Mouse (Mus musculus) hindlimb bud, embryonic 11.5 days (tissue): ENCODE measurements around the gene Ap5s1.

Source experiments
- DNase-seq: peaks from one replicate; pipeline ENCODE4 v3.0.0-alpha.2; 2012; ENCODE audit warnings: low read depth, low spot score; ENCODE audit errors: extremely low spot score

The Ap5s1 gene

DNA sequence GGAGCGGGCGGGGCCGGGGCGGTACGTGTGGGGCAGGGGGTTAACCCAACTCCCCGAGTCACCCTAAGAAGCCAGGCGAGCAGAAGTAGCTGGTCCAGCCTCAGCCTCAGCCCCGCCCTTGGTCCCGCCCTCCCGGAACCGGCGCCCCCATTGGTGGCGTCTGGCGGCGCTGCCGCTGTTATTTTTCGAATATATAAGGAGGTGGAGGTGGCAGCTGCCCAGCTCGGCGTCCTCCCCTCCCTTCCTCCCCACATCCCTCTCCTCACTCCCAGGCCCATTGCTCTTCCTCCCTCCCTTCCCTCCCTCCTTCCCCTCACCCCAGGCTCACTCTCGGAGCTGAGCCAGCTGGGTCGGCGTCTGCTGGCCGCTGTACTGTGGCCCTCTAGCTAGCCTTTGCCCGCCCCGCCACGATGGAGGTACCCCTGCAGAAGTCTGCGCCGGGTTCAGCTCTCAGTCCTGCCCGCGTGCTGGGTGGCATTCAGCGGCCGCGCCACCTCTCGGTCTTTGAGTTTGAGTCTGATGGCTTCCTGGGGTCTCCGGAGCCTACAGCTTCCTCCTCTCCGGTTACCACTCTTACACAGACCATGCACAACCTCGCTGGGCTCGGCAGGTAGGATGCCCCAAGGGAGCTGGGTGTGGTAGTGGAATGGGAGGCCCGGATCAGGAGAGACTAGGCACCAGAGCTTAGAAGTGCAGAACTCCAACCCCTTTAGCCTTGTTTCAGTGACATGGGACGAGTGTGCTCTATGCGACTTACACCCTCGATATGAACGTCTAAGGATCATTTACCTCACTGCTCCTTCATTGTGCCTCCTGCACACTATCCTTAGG is 19.9 kb upstream of the Ap5s1 start, which contains the start of the genes Cdc25b and Spef1:
TSS of gene Cdc25b (plus strand) at position 179 of the 831 bp plus-strand sequence.
TSS of gene Spef1 (minus strand) at position 512 of the 831 bp plus-strand sequence.
- DNase-seq, result no peak

DNA sequence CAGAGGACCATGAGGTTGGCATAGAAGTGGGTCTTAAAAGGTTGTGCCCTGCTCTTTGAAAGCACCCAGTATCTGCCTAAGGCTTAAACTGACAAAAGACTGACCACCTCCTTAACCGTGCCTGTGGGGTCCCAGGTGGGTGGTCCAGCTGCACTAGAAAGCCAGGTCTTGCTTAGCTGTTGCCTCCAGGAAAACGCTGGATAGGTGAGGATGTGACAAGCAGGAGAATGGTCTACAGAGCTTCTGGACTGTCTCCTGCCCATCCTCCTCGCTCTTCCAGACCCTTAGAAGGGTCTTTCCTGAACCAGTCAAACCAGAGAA is 19.3 kb upstream of the Ap5s1 start:
- no peak for DNase-seq

DNA sequence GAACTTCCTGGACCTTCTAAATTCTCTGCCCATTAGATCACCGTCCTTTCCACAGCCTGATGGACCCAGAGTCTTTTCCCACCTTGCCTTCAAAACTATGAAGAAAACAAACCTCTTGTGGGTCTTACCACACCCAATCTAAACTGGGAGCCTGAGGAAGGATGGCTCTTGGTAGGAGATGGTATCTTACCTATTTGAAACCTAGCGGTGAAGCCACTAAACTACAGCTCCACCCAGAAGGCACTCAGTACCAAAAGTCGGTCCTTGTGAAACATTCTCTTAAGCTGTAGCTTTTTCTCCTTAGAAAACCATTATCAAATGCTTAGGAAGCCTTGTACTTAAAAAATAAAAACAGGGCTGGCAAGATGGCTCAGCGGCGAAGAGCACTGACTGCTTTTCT is 18.6 kb upstream of the Ap5s1 start:
- DNase-seq, result no peak

DNA sequence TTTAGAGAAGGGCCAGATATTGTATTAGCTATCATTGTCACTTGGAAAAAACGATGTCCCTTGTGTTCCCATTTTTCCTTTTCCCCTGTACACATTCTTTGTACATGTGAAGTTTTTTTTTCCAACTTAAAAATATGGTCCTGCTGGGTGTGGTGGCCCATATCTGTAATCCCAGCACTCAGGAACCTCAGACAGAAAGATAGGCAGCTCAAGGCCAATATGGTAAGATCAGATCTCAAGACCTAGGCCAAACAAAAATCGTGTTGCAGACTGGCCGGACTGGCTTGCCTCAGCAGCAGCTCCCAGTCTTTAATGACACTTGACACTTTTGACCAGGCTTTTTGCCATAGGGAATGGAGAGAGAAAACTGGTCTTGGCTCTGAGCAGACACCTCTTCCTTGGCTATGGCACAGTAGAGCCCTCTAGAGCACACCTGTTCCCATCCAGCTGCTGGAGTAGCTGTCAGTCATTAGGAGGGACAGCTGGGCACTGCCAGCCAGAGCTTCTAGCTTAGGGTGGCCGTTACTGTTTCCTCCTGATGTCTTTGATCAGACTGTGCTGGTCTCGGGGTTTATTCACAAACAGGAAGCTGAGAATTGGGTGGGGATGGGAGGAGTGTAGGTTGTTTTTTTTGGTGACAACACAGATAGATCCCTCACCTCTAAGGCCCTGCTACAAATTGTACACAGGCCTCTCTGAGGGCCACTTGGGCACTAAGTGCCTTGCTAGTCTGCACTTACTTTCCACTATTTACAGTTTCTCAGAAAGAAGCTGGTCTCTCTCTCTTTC is 17.2 kb upstream of the Ap5s1 start:
- no peak for DNase-seq

DNA sequence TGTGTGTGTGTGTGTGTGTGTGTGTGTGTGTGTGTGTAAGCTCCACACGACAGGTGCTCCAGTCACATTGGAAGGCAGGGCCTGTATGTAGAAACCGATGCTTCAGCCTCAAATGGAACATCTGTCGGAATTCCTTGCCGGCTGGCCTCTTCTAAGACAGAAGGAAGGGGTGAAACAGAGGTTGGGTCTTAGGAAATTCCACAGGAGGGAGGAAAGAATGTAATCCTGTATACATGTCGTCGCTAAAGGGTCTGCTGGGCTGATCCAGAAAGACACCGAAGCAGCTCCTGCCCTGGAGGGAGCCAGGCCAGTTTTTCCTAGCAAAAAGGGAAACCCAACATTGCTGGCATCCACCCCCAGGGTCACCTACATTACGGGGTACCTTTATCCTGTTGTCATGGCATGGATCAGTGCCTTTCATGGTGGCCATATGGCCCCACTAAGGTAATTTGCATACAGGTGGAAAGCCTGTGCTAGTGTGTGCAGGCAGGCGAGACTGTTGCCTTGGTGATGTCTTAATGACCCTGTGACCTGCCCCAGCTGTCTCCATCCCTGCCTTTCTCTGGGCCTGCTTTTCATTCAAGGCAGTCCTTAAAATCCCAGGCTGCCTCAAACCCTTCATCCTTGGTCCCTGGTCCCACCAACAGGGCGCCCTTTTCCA is 16.4 kb upstream of the Ap5s1 start:
- no peak for DNase-seq

GRCm38 (mm10) chr2:131191005-131191390 is 15.9 kb upstream of the Ap5s1 start:
- no peak for DNase-seq

GRCm38 (mm10) chr2:131196606-131197316 is 10.1 kb upstream of the Ap5s1 start:
- no peak for DNase-seq

- no peak for DNase-seq
Measured at GRCm38 (mm10) chr2:131200710-131201109, 6.2 kb upstream of the Ap5s1 start.

- DNase-seq, result no peak
Measured at GRCm38 (mm10) chr2:131201262-131201661, 5.6 kb upstream of the Ap5s1 start.

DNA sequence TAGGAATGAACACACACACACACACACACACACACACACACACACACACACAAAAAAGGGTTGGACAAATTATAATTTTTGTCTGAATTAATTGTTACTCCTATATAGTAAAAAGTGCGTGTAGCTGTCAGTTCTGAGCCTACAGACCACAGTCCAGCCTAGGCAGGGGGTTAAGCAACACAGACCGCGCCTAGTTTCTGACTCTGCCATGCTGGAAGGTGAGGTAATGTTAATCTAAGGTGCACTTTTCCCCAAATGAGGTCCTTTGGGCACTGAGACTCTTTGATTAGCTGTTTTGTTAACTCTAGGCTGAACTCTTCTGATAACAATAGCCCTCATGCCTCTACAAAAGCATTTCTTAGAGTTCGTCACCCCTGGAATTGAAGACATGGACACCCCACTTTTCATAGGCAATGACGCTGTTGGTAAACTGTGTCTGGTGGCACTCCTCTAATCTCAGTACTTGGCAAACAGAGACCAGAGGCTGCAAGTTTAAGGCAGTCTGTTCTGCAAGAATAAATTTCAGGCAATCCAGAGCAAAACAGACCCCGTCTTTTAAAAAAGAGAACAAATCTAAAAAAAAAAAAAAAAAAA is 3.0 kb upstream of the Ap5s1 start:
- DNase-seq, result no peak

GRCm38 (mm10) chr2:131204410-131204981 is 2.4 kb upstream of the Ap5s1 start:
- DNase-seq, result no peak

- DNase-seq, result no peak
Measured at GRCm38 (mm10) chr2:131205521-131206182, 1.2 kb upstream of the Ap5s1 start.

DNA sequence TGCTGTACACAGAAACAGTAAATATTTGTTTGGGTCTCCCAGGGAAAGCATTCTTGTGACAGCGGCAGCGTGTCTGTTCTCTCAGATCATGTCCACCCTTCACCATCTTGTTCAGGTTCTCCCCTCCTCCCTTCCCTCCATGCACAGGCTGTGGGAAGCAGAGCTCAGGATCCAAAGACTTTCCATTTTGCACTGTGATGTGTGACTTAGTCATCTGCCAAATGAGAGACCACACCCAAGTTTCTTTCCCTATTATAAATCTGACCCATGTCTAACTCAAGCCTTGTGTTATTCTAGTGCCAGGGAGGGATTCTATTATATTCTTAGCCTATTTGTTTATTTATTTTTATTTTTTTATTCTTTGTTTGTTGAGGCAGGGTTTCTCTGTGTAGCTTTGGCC is 1.5 kb downstream of the Ap5s1 start:
- no peak for DNase-seq

DNA sequence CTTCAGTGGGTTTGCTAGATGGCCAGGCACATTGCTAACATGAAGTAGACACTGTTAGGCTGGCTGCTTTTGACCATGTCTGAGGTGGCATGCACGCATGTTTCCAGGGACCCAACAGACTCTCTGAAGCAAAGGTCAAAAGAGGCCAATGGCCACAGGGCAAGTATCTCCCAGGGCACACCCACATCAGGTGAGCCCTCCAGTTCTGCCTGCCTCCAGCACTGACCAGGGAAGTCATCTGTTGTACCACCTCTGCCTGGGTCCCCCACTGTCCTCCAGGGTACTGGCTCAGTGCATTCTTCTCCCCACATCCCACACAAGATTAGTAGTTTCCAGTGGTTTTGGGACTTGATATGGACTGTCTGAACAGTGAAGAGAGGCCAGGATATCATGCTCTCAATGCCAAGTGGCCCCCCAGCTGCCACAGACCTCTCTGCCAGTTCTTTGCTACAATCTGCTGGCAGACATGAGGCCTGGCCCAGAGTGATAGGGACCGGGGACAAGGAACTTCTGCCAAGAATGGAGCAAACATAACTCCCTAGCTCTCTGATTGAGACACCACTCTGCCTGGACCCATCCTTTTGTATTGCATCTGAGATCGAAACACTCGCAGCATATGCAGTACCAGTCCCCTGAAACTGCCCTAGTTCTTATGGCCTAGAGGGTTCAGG is 2.4 kb downstream of the Ap5s1 start:
- no peak for DNase-seq

DNA sequence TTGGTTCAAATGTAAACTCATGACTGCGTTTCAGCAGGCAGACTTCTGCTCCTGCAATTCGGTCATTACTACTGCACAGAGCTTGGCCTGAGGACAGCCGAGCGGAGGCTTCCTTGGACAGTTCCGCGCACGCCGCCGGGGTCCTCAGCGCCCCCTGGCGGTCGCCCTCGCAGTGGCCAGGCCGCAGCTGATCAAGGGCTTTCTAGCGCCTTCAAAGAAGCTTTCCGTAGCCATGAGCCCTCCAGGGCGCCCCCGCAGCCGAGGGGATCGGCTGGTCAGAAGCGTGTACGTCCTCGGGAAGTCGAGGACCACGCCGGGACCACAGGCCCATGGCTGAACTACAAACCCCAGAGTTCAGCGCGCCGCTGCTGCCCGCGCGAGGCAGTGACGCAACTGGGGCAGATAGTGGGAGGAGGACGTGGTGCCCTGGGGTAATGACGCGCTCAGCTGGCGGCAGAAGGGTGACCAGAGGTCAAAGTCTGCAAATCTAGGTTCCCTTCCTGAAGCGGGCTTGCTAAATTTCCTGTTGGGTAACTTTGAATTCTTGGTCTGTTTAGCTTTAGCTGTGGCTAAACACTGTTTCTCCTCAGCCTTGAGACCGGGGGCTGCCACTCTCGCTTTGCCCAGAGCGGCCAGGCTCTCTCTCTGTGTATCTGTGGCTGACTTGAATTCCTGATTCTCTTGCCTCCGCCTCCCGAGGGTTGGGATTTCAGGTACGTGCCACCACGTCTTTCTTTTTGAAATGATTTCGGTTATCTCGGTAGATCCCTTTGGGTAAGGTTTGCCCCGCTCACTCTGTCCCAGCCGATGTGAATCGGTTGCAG is 3.3 kb downstream of the Ap5s1 start:
- DNase-seq, result peak; percentile 76

DNA sequence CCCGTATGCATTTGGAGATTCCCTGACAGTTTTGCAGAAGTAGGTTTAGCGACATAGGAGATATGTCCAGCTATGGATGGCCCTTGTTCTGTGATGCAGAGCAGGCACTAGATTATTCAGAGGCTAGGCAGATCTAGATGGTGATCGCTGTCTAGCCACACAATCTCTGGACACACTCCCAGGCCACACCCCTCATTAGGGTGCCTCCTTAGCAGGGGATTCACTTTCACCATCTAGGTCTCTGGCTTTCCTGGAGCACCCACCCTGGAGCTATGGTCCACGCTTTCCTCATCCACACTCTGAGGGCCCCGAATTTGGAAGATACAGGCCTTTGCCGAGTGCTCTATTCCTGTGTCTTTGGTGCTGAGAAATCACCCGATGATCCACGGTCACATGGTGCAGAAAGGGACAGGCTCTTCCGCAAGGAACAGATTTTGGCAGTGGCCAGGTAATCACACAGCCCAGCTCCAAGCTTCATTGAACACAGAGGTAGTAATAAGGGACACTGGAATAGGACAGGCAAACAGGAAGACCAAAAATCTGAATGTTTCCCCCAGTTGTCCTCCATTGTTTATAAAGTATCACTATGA is 4.2 kb downstream of the Ap5s1 start:
- DNase-seq, result no peak

GRCm38 (mm10) chr2:131213773-131214172 is 6.9 kb downstream of the Ap5s1 start:
- DNase-seq, result no peak
